Mouse (Mus musculus) regulatory T cell (primary cell): ENCODE data around the gene Gm49340.
"Not testable (repeated sequence)": the region's sequence is repeated elsewhere in the genome, so short reads cannot be mapped to it uniquely, and the experiment has no call there.

ENCODE experiments used
- in situ Hi-C: fragments of 300-600 bp; cut with MboI, MseI; formaldehyde crosslinking; loops from one replicate; pipeline ENCODE4 v1.15.1; 2025; ENCODE audit warnings: high pct_unique_total_duplicates

Gm49340 gene

GRCm38 (mm10) chr11:73329442-73329841, at the start of gene Gm49340, which contains the start of the genes Aspa and Spata22:
Gm49340 (plus strand) TSS chr11:73329741.
Aspa (minus strand) TSS chr11:73329596.
Spata22 (plus strand) TSS chr11:73329741.
- in situ Hi-C loops = no loop called here

- in situ Hi-C loops = loop anchor here (5.0 kb wide), 1 partner anchor 143 kb away; the partner anchor contains the start of gene Haspin
These were observed 48.8 kb upstream of the Gm49340 start for GRCm38 (mm10) chr11:73280710-73281109.

GRCm38 (mm10) chr11:73281528-73282027, 48.0 kb upstream of the Gm49340 start:
- in situ Hi-C loops = loop anchor here (5.0 kb wide), 1 partner anchor 144 kb away; the partner anchor contains the start of gene Haspin

- in situ Hi-C loops = loop anchor here (5.0 kb wide), 1 partner anchor 146 kb away; the partner anchor contains the start of gene Haspin
These were observed 46.2 kb upstream of the Gm49340 start for GRCm38 (mm10) chr11:73283369-73283768.

- in situ Hi-C loops = loop anchor here (5.0 kb wide), 1 partner anchor 147 kb away; the partner anchor contains the start of gene Haspin
These were observed 45.6 kb upstream of the Gm49340 start for GRCm38 (mm10) chr11:73283926-73284325.

- in situ Hi-C loops = loop anchor here (5.0 kb wide), 1 partner anchor 147 kb away; the partner anchor contains the start of gene Haspin
These were observed 45.2 kb upstream of the Gm49340 start for GRCm38 (mm10) chr11:73284351-73284750.

GRCm38 (mm10) chr11:73289621-73290020, 39.9 kb upstream of the Gm49340 start:
- in situ Hi-C loops = loop anchor here (5.0 kb wide), 1 partner anchor 277 kb away; no protein-coding TSS in a partner anchor

GRCm38 (mm10) chr11:73303123-73303522, 26.4 kb upstream of the Gm49340 start:
- in situ Hi-C loops = no loop called here

GRCm38 (mm10) chr11:73315961-73316360, 13.6 kb upstream of the Gm49340 start:
- in situ Hi-C loops = no loop called here

GRCm38 (mm10) chr11:73318581-73318980, 11.0 kb upstream of the Gm49340 start:
- in situ Hi-C loops = not testable (repeated sequence)

- in situ Hi-C loops = not testable (repeated sequence)
These were observed 8.5 kb upstream of the Gm49340 start for GRCm38 (mm10) chr11:73321064-73321463.

GRCm38 (mm10) chr11:73323906-73324830, 5.4 kb upstream of the Gm49340 start:
- in situ Hi-C loops = no loop called here

GRCm38 (mm10) chr11:73326485-73326886, 3.1 kb upstream of the Gm49340 start:
- in situ Hi-C loops = no loop called here

GRCm38 (mm10) chr11:73327361-73327760, 2.2 kb upstream of the Gm49340 start:
- in situ Hi-C loops = no loop called here

GRCm38 (mm10) chr11:73333357-73333756, 3.8 kb downstream of the Gm49340 start:
- in situ Hi-C loops = no loop called here

GRCm38 (mm10) chr11:73336919-73337318, 7.4 kb downstream of the Gm49340 start:
- in situ Hi-C loops = no loop called here

- in situ Hi-C loops = no loop called here
These were observed 20.9 kb downstream of the Gm49340 start, which contains the start of gene Olfr20 for GRCm38 (mm10) chr11:73350483-73350882. Olfr20 (plus strand) TSS chr11:73350783.

GRCm38 (mm10) chr11:73370946-73371345, 41.4 kb downstream of the Gm49340 start, which contains the start of gene Olfr376:
Olfr376 (plus strand) TSS chr11:73371246.
- in situ Hi-C loops = no loop called here

- in situ Hi-C loops = no loop called here
These were observed 65.8 kb downstream of the Gm49340 start for GRCm38 (mm10) chr11:73395374-73395773.

- in situ Hi-C loops = no loop called here
These were observed 70.0 kb downstream of the Gm49340 start, which contains the start of gene Olfr1 for GRCm38 (mm10) chr11:73399514-73399913. Olfr1 (minus strand) TSS chr11:73399614.
